Mouse (Mus musculus) CD4-positive helper T cell, adult 2 months (primary cell): ENCODE measurements around the gene Ncor1.
"Not testable (repeated sequence)": the region's sequence is repeated elsewhere in the genome, so short reads cannot be mapped to it uniquely, and the experiment has no call there.

ENCODE experiments used
- DNase-seq: peaks from one replicate; pipeline ENCODE4 v3.0.0-alpha.2; 2012; ENCODE audit warnings: low read depth, missing footprints, low spot score

Ncor1 gene

GRCm38 (mm10) chr11:62366879-62367278, 91.5 kb downstream of the Ncor1 start:
- no peak for DNase-seq

- no peak for DNase-seq
Observed at GRCm38 (mm10) chr11:62355216-62355615, 103.1 kb downstream of the Ncor1 start.

GRCm38 (mm10) chr11:62351948-62352347, 106.4 kb downstream of the Ncor1 start:
- no peak for DNase-seq

- no peak for DNase-seq
Observed at GRCm38 (mm10) chr11:62343002-62343401, 115.3 kb downstream of the Ncor1 start.

- DNase-seq: no peak
Observed at GRCm38 (mm10) chr11:62332228-62332627, 126.1 kb downstream of the Ncor1 start.

GRCm38 (mm10) chr11:62331141-62331540, 127.2 kb downstream of the Ncor1 start:
- DNase-seq: no peak

GRCm38 (mm10) chr11:62323659-62324058, 134.7 kb downstream of the Ncor1 start:
- DNase-seq: no peak

- no peak for DNase-seq
Observed at GRCm38 (mm10) chr11:62320097-62320496, 138.2 kb downstream of the Ncor1 start.

- DNase-seq: no peak
Observed at GRCm38 (mm10) chr11:62317746-62318145, 140.6 kb downstream of the Ncor1 start.

- no peak for DNase-seq
Observed at GRCm38 (mm10) chr11:62314984-62315383, 143.4 kb downstream of the Ncor1 start.

- DNase-seq: no peak
Observed at GRCm38 (mm10) chr11:62309296-62309695, 149.0 kb downstream of the Ncor1 start.

GRCm38 (mm10) chr11:62305866-62306265, 152.5 kb downstream of the Ncor1 start:
- no peak for DNase-seq

- DNase-seq: no peak
Observed at GRCm38 (mm10) chr11:62298883-62299282, 159.5 kb downstream of the Ncor1 start.

GRCm38 (mm10) chr11:62294121-62294520, 164.2 kb downstream of the Ncor1 start:
- DNase-seq: no peak

GRCm38 (mm10) chr11:62287700-62288099, 170.6 kb downstream of the Ncor1 start:
- DNase-seq: no peak

- DNase-seq: no peak
Observed at GRCm38 (mm10) chr11:62285020-62285419, 173.3 kb downstream of the Ncor1 start.

GRCm38 (mm10) chr11:62284020-62284419, 174.3 kb downstream of the Ncor1 start:
- not testable (repeated sequence) for DNase-seq

- DNase-seq: no peak
Observed at GRCm38 (mm10) chr11:62281601-62281997, 176.7 kb downstream of the Ncor1 start.

- DNase-seq: peak; percentile 97
Observed at GRCm38 (mm10) chr11:62280675-62281600, 177.4 kb downstream of the Ncor1 start, which contains the start of the genes Zswim7 and Ttc19. Zswim7 (minus strand) TSS chr11:62281375. Ttc19 (plus strand) TSS chr11:62281473.

GRCm38 (mm10) chr11:62278027-62278426, 180.3 kb downstream of the Ncor1 start:
- DNase-seq: peak; percentile 57

- no peak for DNase-seq
Observed at GRCm38 (mm10) chr11:62277086-62277485, 181.3 kb downstream of the Ncor1 start.

GRCm38 (mm10) chr11:62270851-62271250, 187.5 kb downstream of the Ncor1 start:
- no peak for DNase-seq

GRCm38 (mm10) chr11:62269097-62269496, 189.2 kb downstream of the Ncor1 start:
- DNase-seq: no peak
